Mouse (Mus musculus) small intestine, adult 2 months (tissue): ENCODE results near the gene Samd1.

ENCODE experiments used
- CTCF ChIP-seq: fragments of 200-500 bp; IDR thresholded peaks from 2 replicates; pipeline ENCODE4 v1.5.1; 2012; ENCODE audit warnings: low read depth, mild to moderate bottlenecking, control low read depth, inconsistent platforms, low read length, moderate library complexity, mixed read lengths; ENCODE audit not compliant: insufficient replicate concordance, insufficient read length; ENCODE audit errors: extremely low read depth
- POLR2A ChIP-seq: fragments of 200-500 bp; IDR thresholded peaks from 2 replicates; pipeline ENCODE4 v1.6.1; 2012; ENCODE audit warnings: low read depth, mild to moderate bottlenecking, control low read depth, inconsistent platforms, low read length, moderate library complexity

GRCm38 (mm10) chr8:84032777-84033176 lies 35.3 kb downstream of the Samd1 start:
- TF ChIP-seq POLR2A (no peak), CTCF (no peak)
